Mouse (Mus musculus) testis, adult 2 months (tissue): ENCODE results near the gene Osbpl10.

ENCODE experiments used
- CTCF ChIP-seq: fragments of 200-500 bp; IDR thresholded peaks from 2 replicates; pipeline ENCODE4 v1.5.1; 2012; ENCODE audit warnings: low read depth, mild to moderate bottlenecking, inconsistent platforms, low read length, moderate library complexity; ENCODE audit not compliant: control insufficient read depth, insufficient read depth, insufficient replicate concordance
- POLR2A ChIP-seq: fragments of 200-500 bp; IDR thresholded peaks from 2 replicates; pipeline ENCODE4 v1.6.1; 2012; ENCODE audit warnings: low read depth, mild to moderate bottlenecking, inconsistent platforms, low read length, moderate library complexity; ENCODE audit not compliant: control insufficient read depth

- TF ChIP-seq POLR2A (no peak), CTCF (no peak)
Observed at GRCm38 (mm10) chr9:115278641-115279040, 300.3 kb downstream of the Osbpl10 start.
